Mouse (Mus musculus) R1 (cell line): ENCODE data around the gene Hpse.

Experiments used
- DNase-seq: peaks from one replicate; pipeline ENCODE4 v3.0.0-alpha.2; 2018; ENCODE audit warnings: low read depth, low spot score

The Hpse gene

GRCm38 (mm10) chr5:100642316-100642715 lies 77.2 kb downstream of the Hpse start:
- DNase-seq, result no peak

- DNase-seq, result no peak
Observed at GRCm38 (mm10) chr5:100638483-100638882, 81.0 kb downstream of the Hpse start.

GRCm38 (mm10) chr5:100636794-100637544 lies 82.5 kb downstream of the Hpse start:
- DNase-seq, result no peak

DNA sequence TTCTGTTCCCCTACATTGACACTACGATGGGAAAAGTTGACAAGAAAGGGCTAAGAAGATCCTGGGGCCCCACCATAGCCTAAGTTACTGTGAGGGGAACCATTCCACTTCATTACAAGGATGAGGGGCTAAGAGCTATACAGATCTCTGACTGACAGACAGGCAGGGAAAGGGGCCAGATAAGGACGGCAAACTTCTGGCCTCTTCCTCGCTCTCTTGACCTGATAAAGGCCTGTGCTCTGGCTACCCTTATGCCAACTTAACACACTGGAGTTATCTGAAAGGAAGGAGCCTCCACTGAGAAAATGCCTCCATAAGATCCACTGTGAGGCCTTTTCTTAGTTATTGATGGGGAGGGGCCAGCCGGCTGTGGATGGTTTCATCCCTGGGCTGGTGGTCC lies 83.6 kb downstream of the Hpse start:
- DNase-seq, result no peak

DNA sequence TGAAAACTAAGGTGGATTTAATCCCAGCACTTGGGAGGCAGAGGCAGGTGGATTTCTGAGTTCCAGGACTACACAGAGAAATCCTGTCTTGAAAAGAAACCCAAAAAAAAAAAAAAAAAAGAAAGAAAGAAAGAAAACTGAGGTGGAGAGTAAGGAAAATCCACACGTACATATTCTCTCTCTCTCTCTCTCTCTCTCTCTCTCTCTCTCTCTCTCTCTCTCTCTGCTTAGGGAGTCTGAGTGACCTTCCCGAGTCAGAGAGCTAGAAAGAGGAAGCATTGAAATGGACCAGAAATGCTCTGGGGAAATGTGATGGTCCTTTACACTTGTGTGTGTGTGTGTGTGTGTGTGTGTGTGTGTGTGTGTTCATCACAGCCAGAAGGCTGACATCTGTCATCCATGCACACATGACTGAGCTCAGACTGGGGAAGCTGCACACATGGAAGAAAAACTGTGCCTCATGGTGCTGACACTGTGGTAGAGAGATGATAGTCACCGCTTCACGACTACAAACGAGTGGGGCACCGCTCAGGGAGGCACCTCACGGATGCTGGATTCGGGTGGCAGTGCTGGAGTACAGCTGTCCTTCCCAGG lies 84.5 kb downstream of the Hpse start:
- no peak for DNase-seq

GRCm38 (mm10) chr5:100632540-100633129 lies 86.9 kb downstream of the Hpse start:
- DNase-seq, result no peak
